Mouse (Mus musculus) right cerebral cortex, postnatal 36 days (tissue): ENCODE measurements at regions not wholly inside any gene's neighbourhood (a gene's known extent, or its start where the extent isn't known, plus 50 kb on each side); places are given as distances from the start of the nearest gene placed in this dataset.

Experiments
- DNase-seq, 2 experiments: peaks; one replicate each; pipeline ENCODE4 v3.0.0; 2022; ENCODE audit warnings: low spot score in 2 of 2, mixed read lengths in 1 of 2

GRCm38 (mm10) chr2:94590494-94590893 is 152.6 kb upstream of the Api5 start:
- no peak for DNase-seq

- DNase-seq, result no peak
Measured at GRCm38 (mm10) chr2:94587255-94587654, 149.3 kb upstream of the Api5 start.

- DNase-seq, result no peak
Measured at GRCm38 (mm10) chr2:94571646-94572045, 133.7 kb upstream of the Api5 start.

- no peak for DNase-seq
Measured at GRCm38 (mm10) chr2:94541230-94541905, 103.4 kb upstream of the Api5 start.

- DNase-seq, result no peak
Measured at GRCm38 (mm10) chr2:94536631-94537030, 98.7 kb upstream of the Api5 start.

GRCm38 (mm10) chr2:94531175-94531574 is 93.2 kb upstream of the Api5 start:
- no peak for DNase-seq

DNA sequence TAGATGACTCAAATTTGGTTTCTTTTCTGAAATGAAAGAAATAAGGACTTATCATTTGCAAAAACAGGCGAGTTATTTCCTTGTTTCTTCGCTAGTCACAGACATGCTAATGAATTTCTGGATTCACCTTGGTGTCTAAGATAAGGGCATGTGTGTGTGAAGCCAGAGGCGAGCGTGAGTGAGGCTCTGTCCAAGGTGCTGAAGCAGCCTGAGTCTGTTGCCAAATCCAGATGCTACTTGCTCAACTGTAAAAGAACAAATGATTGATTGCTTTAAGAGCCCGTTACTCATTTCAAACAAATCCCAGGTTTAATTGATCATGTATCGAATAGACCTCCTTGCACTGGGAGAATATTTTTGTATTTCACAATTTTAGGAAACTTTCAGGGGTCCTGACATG is 86.6 kb upstream of the Api5 start:
- DNase-seq, result no peak

DNA sequence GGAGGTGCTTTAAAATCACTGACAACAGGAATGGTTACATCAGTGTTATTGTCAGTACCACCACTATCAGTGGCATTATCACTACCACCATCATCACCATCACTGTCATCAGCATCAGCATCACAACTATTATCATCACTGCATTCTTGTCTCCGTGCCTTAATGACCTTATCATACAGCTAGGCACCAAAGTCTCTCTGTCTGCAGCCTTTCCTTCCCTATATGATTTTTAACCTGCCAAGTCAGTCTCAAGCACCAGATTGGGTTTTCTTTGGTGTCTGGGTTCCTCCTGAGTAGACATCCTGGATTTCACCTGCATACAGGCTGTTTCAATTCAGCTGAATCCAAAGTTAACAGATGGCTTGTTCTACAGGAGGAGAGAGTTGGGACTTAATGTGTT is 78.9 kb upstream of the Api5 start:
- no peak for DNase-seq

- peak in 1 of 2 experiments; percentile 16 for DNase-seq
Measured at GRCm38 (mm10) chr2:94512027-94512426, 74.1 kb upstream of the Api5 start.

DNA sequence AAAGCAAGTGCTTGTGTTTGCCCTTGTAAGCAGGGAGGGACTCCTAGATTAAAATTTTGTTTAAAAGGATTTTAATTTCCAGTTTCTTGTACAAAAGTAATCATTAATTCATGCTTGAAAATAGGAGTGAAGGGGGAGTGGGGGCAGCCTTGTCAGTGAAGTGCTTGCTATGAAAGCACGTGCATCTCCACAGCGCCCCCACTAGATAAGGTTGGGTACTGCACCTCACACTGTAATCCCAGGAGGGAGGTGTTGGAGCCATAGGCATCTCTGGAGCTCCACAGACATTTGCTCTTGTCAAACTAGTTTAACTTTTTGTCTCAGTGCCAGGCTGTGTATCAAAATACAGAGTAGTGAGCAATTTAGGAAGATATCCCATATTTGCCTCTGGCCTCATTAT is 62.7 kb upstream of the Api5 start:
- DNase-seq, result no peak

DNA sequence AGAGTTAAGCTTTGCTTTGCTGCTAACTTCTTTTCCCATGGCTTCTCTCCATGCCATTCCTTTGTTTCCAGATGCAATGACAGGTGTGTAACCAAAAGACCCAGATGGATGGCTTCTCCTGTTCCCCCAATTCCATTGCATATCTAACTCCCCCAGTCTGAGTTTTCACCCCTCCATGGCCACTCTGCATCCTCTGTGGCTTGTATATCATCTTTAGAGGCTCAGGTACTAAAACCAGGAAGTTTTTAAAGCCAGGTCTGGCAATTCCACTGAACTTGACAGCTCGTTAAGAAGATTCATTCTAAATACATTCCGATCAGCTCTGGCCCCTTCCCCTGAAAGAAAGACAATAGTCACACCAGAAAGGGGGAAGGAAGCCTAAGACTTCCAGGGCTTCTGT is 60.6 kb upstream of the Api5 start:
- no peak for DNase-seq
